In genomic region chr16:5884746-5885689, GRCm38 (mm10) we compare ENCODE assay signal across 8 mouse cellular contexts. TPM values are rescaled to one million over a fixed set of nuclear protein-coding genes. Genes with fewer than 3 reads are reported as not detected.
A peak's percentile ranks its signal among the peaks of the same experiment; 100 is the strongest.
DNase-seq lines count a peak whose midpoint lies in the region; ATAC-seq and TF ChIP-seq lines count a peak whose summit lies in the region.

Gene Rbfox1 (plus strand): TSS chr16:5885355.

- DNase-seq in kidney, postnatal 10 days = peak; percentile 9
- no peak for DNase-seq in kidney, adult 2 months
- DNase-seq in cerebellum, postnatal 4 days (ENCODE audit: low spot score in 2 of 2) = peak; percentile 23 to 44
- DNase-seq in gastrocnemius, adult 8-10 months (ENCODE audit: low spot score in 2 of 2) = no peak
- DNase-seq in urinary bladder, postnatal 36 days (ENCODE audit: low spot score in 2 of 2) = no peak
- no peak for DNase-seq in thymus, postnatal 0 days (ENCODE audit: low spot score)

- WGBS in kidney, adult 2 months = under 1% methylated on average over 69 of the region's 69 CpGs
- under 1% methylated on average over 69 of the region's 69 CpGs for WGBS in hindbrain, embryonic 16.5 days
- under 1% methylated on average over 67 of the region's 69 CpGs for WGBS in limb, embryonic 15.5 days

- H3K27ac ChIP-seq in kidney, adult 2 months (ENCODE audit: insufficient read depth, low read depth, low read length) = no peak within 1 kb of the TSS
- peak within 1 kb of the TSS; percentile 32; the same call in 1 of the 2 replicates for H3K27ac ChIP-seq in hindbrain, embryonic 16.5 days (ENCODE audit: low read depth, low read length)
- H3K27ac ChIP-seq in limb, embryonic 15.5 days = no peak within 1 kb of the TSS

- H3K4me3 ChIP-seq in kidney, adult 2 months (ENCODE audit: insufficient read depth, low read depth, low read length) = no peak within 1 kb of the TSS
- peak within 1 kb of the TSS; percentile 61 for H3K4me3 ChIP-seq in hindbrain, embryonic 16.5 days (ENCODE audit: low read length)
- H3K4me3 ChIP-seq in limb, embryonic 15.5 days = peak within 1 kb of the TSS; percentile 19

- ATAC-seq in hindbrain, embryonic 16.5 days = peak; percentile 74
- ATAC-seq in limb, embryonic 15.5 days (ENCODE audit: insufficient number of reproducible peaks, low FRiP score, low TSS enrichment, low read depth) = no peak

- H3K4me2 ChIP-seq in hindbrain, embryonic 16.5 days (ENCODE audit: low read length) = peak within 1 kb of the TSS; percentile 90
- peak within 1 kb of the TSS; percentile 34 for H3K4me2 ChIP-seq in limb, embryonic 15.5 days

- H3K9ac ChIP-seq in hindbrain, embryonic 16.5 days (ENCODE audit: low read depth, low read length) = peak within 1 kb of the TSS; percentile 74
- H3K9ac ChIP-seq in limb, embryonic 15.5 days = no peak within 1 kb of the TSS

- TF ChIP-seq POLR2A in kidney, adult 2 months (IDR thresholded peaks at IDR 0.05; ENCODE audit: low read depth, low read length) = no peak

- no peaks in the 10 kb centered on the region; the same call in 1 of the 2 replicates for H3K27me3 ChIP-seq in kidney, adult 2 months (replicated peaks; ENCODE audit: control insufficient read depth, insufficient read depth, low read length)
- peaks cover 2% of the 10 kb centered on the region; the same call in 1 of the 2 replicates for H3K27me3 ChIP-seq in hindbrain, embryonic 16.5 days (replicated peaks; ENCODE audit: control insufficient read depth, insufficient read depth, low read length)
- H3K27me3 ChIP-seq in limb, embryonic 15.5 days = peaks cover 41% of the 10 kb centered on the region

- TF ChIP-seq CTCF in kidney, adult 2 months (conservative IDR thresholded peaks at IDR 0.05; ENCODE audit: insufficient read depth, insufficient read length, low read depth, low read length) = no peak

- H3K36me3 ChIP-seq in kidney, adult 2 months (ENCODE audit: control insufficient read depth, insufficient read depth, low read length) = no peaks in the 10 kb centered on the region
- H3K36me3 ChIP-seq in hindbrain, embryonic 16.5 days (ENCODE audit: control insufficient read depth, insufficient read depth, low read length) = no peaks in the 10 kb centered on the region
- H3K36me3 ChIP-seq in limb, embryonic 15.5 days = no peaks in the 10 kb centered on the region

- no peaks in the 10 kb centered on the region for H3K9me3 ChIP-seq in hindbrain, embryonic 16.5 days (ENCODE audit: control insufficient read depth, low read length)
- no peaks in the 10 kb centered on the region for H3K9me3 ChIP-seq in limb, embryonic 15.5 days

- H3K4me1 ChIP-seq in kidney, adult 2 months (ENCODE audit: control insufficient read depth, insufficient read depth, low read length) = no peaks in the 10 kb centered on the region
- H3K4me1 ChIP-seq in hindbrain, embryonic 16.5 days (ENCODE audit: control insufficient read depth, insufficient read depth, low read depth, low read length) = no peaks in the 10 kb centered on the region; the same call in none of the 2 replicates
- H3K4me1 ChIP-seq in limb, embryonic 15.5 days = peaks cover 7% of the 10 kb centered on the region

RNA-seq across cellular contexts. Expression of gene Rbfox1, which starts in this region (rescaled TPM):
- 3.5 and 4.2 TPM in 2 replicates for polyA plus RNA-seq in kidney, adult 2 months (2012; rRNA removed)
- total RNA-seq in gastrocnemius, adult 8-10 months (2022) = 100 to 1,000 TPM; 236 to 270 (median 260) TPM
- polyA plus RNA-seq in hindbrain, embryonic 16.5 days (2015; fragmentation: Nextera tagmentation; extraction: Ambion mirVana) = 256 and 276 TPM in 2 replicates
- 4.0 and 10.2 TPM in 2 replicates for polyA plus RNA-seq in limb, embryonic 15.5 days (2015; fragmentation: Nextera tagmentation; extraction: Ambion mirVana)
- polyA plus RNA-seq in thymus, postnatal 0 days (2015; fragmentation: Nextera tagmentation; extraction: Ambion mirVana) = 1.6 and 3.2 TPM in 2 replicates

Comparison
In these comparisons a context has a peak if more than half of its experiments do, and no peak if none do; other contexts are left out.
1. RNA of gene Rbfox1 (polyA plus RNA-seq): 256 to 276 TPM in hindbrain, embryonic 16.5 days; 3.5 to 4.2 TPM in kidney, adult 2 months, 4.0 to 10.2 TPM in limb, embryonic 15.5 days and 1.6 to 3.2 TPM in thymus, postnatal 0 days; every median in the first group is over 10 times any median in the second.
2. DNase-seq: peak in kidney, postnatal 10 days (single experiment) and cerebellum, postnatal 4 days (2 of 2); none in kidney, adult 2 months (single experiment), gastrocnemius, adult 8-10 months (0 of 2), urinary bladder, postnatal 36 days (0 of 2) and thymus, postnatal 0 days (single experiment).